Mouse (Mus musculus) heart, postnatal 0 days (tissue): ENCODE measurements around the gene Kcnd3.

Experiments used
- CTCF ChIP-seq: IDR thresholded peaks from 2 replicates; pipeline ENCODE4 v1.5.1; 2016; ENCODE audit warnings: antibody characterized with exemption, control low read depth, low read depth
- EP300 ChIP-seq: IDR thresholded peaks from 2 replicates; pipeline ENCODE4 v1.6.1; 2016; ENCODE audit warnings: antibody characterized with exemption, low read depth

GRCm38 (mm10) chr3:105403410-105404076 lies 48.6 kb upstream of the Kcnd3 start:
- TF ChIP-seq CTCF (peak; percentile 39), EP300 (no peak)
